Mouse (Mus musculus) B cell, adult 2 months (primary cell): ENCODE data around the gene Cmbl.

Experiments used
- DNase-seq, 2 experiments: peaks; one replicate each; pipeline ENCODE4 v3.0.0; 2022

The Cmbl gene

GRCm38 (mm10) chr15:31585238-31585637 lies 20.0 kb downstream of the Cmbl start:
- DNase-seq, result no peak

DNA sequence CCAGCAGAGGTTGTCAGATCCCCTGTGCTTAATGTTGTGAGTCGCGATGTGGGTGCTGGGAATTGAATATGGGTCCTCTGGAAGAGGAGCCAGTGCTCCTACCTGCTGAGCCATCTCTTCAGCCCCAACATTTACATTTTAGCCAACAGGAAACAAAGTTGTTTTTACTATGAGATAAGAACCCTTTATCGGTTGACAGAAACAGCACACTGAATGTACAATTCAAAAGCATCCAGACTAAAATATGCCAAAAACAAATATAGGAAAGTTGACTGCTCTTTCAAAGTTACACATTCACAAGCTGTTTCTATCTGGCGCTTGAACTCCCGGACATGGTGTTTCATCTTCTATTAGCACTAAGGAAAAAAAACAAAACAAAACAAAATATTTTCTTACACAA lies 20.9 kb downstream of the Cmbl start:
- no peak for DNase-seq

DNA sequence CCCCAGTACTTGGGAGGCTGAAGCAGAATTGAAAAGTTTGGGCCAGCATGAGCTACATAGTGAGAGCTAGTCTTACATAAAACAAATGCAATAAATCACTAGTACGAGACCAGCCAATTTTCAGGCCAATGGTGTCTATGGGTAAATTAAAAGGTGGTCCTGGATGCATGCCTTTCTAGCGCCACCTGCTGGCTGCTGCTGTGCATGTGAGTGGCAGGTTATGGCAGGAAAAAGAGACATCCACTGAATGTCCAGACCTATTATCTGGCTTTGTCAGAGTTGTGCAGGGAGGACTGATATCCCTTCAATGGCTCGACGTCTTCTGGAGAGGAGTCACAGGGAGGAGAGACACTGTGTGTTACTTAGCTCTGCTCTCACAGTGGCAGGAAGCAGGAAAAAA lies 21.3 kb downstream of the Cmbl start:
- DNase-seq, result peak; percentile 87 to 88

GRCm38 (mm10) chr15:31587789-31588188 lies 22.6 kb downstream of the Cmbl start:
- DNase-seq, result no peak

- no peak for DNase-seq
These were observed 23.9 kb downstream of the Cmbl start for GRCm38 (mm10) chr15:31588989-31589640.

- DNase-seq, result no peak
These were observed 25.0 kb downstream of the Cmbl start for GRCm38 (mm10) chr15:31590176-31590575.

- DNase-seq, result no peak
These were observed 27.3 kb downstream of the Cmbl start for GRCm38 (mm10) chr15:31592531-31592930.

GRCm38 (mm10) chr15:31594260-31594659 lies 29.1 kb downstream of the Cmbl start:
- no peak for DNase-seq

DNA sequence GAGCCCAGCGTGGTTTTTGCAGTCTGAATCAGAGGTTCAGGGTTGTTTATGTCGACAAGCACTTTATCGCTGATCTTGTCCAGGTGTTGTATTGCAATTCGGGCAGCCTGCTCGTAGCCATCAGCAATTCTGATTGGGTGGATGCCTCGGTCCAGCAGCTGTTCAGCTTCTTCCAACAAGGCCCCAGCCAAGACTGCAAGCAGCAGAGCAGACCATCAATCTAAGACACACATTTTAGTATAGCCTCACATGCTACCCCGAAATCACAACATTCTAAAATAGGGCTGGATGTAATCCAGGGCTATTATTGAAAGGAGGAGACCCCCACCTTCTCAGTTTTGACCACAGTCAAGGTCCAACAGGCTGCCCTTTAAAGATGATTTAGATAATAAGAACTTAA lies 30.5 kb downstream of the Cmbl start:
- DNase-seq, result no peak

GRCm38 (mm10) chr15:31599834-31600233 lies 34.6 kb downstream of the Cmbl start:
- DNase-seq, result no peak

GRCm38 (mm10) chr15:31601279-31601645 lies 36.1 kb downstream of the Cmbl start:
- no peak for DNase-seq

DNA sequence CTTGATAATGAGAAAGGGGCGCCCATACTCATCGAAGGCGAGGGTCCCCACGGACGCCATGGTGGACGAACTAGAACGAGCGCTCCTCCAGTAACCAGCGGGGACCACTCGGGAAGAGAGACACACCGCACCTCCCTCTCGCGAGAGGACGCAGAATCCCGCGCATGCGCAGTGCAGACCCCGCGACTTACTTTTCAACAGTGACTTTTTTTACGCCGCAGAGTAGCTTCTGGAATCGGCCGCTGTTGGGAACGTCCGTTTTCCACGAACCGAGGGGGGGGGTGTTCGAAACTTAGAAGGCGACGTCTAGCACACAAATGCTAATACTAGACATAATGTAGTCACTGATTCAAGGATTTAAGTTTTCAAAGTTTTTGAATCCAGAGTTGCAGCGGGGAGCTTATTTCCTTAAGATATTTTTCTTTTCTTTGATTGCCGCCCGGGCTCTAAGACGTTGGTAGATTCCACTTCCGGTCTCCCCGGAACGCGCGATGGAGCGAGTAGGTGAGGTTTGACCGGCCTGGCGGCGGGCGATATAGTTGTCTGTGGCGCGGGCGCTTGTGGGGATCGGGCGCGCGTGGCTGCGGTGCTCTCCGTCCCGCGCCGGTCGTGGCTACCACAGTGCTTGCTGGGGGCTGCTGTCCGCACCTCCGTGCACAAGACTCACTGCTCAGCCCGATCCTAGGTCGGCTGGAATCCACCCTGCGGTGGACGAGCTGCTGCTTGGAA lies 36.6 kb downstream of the Cmbl start, which contains the start of the genes Cct5 and Fam173b:
Gene Cct5 (minus strand): TSS at position 159 of the 729 bp plus-strand sequence.
Gene Fam173b (plus strand): TSS at position 207 of the 729 bp plus-strand sequence.
- DNase-seq, result peak; percentile 98 to 99

DNA sequence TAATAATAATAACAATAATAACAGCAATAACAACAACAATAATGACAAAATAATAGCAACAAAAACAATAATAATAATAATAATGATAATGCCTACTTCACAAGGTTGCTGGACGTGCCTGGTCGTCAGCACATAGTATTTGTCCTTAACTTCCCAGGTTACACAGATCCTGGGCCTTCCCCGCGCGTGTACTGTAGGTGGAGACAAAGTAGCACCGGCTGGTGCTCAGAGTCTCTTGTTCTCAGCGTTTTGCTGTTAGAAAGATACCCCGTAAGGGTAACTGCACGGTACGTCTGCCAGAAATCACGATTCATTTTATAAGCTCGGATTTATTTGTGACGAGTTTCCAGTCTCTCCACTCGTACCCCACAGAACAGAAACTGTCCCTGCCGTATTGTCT lies 37.2 kb downstream of the Cmbl start:
- peak; percentile 60 to 69 for DNase-seq

GRCm38 (mm10) chr15:31603113-31603512 lies 37.9 kb downstream of the Cmbl start:
- DNase-seq, result no peak

- DNase-seq, result no peak
These were observed 41.6 kb downstream of the Cmbl start for GRCm38 (mm10) chr15:31606821-31607220.

GRCm38 (mm10) chr15:31611027-31611426 lies 45.8 kb downstream of the Cmbl start:
- peak in 1 of 2 experiments; percentile 22 for DNase-seq

GRCm38 (mm10) chr15:31611976-31612375 lies 46.8 kb downstream of the Cmbl start:
- DNase-seq, result no peak

GRCm38 (mm10) chr15:31613826-31614453 lies 48.8 kb downstream of the Cmbl start:
- no peak for DNase-seq

DNA sequence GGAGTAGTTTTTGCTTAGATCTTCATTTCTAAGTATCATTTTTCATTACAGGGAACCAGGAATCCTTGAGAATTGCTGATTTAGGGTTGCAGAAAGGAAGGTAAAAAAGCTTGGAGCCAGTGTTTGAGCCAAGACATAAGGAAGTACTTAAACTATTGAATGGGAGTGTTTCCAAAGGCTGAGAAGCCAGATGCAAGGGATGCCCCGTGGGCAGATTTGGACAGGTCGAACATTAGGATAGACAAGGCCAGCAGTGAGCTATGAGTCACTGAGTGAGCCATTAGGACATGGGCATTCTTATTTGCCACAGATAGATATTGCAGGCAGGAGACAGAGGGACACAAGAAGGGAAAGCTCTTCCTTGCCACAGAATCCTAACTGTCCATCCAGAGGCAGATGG lies 49.5 kb downstream of the Cmbl start:
- no peak for DNase-seq

GRCm38 (mm10) chr15:31617261-31617660 lies 52.1 kb downstream of the Cmbl start:
- DNase-seq, result peak; percentile 7 to 12

DNA sequence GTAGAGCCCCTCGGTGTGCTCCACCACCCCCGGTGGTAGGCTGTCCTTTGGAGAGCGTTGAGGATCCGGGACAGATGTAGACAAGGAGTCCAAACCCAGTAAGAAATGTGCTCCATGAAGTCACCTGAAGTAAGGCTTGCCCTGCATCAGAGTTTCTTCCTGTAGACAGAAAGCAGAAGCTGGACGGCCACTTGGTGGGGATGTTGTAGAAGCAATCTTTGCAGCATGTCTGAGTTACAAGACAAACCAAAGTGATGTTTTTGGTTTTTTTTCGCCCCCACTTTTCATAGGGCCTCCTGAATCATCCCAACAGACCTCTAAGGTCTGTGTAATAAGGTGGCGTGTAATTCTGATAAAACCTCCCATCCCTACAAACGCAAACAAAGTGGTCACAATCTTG lies 54.3 kb downstream of the Cmbl start:
- peak in 1 of 2 experiments; percentile 22 for DNase-seq

DNA sequence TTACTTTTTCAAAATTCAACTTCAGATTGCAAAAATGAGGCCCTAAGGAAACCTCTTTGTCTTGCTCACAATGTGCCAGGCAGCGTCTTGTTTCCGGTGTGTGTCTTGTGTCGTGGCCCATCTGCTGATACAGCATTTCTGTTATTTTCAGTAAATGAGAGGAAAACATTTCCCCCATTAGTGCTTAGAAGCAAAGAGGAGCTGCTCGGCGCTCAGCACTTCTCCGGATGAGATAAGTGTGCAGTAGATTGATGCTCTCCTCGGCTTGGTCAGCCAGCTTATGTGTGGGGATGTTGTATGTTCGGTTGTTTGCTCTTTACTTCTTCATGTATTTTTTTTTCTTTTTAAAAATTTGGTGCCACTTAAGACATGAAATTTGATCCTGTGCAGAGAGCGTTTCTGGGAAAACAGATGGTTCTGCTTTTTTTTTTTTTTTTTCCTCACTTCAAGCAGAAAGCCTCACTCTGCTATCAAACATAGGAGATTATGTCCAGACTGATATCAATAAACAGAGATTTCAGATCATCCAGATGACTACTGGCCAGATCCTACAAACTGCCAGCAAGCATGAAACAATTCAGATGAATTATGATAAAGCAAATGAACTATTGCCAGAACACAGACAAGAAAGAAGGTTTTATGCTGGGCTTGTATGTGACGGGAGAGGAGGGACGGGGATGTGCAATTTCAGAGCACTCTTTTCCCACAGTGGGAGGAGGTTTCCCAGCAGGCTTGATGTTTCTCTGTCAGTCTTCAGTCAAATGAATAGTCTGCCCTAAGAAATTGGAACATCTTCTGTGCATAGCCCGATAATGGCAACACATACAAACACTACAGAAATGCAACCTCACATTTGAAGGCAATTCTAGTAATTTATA lies 62.3 kb downstream of the Cmbl start:
- no peak for DNase-seq

DNA sequence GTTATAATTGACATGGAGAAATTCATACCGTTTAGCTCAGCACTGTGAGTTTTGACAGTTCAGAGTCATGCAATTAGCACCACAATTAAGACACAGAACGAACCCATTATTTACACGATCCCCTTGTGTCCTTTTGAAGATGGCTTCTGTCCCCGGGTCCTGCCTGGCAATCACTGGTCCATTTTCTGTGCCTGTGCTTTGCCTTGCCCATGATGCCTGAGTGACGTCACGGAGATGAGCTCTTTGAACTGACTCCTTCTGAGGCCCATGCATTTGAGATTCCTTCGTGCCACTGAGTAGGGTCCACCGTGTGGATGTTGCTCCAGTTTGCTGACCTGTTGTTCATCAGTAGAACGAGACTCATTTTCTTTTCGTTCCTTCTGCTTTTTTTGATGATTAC lies 63.0 kb downstream of the Cmbl start:
- DNase-seq, result no peak
